Mouse (Mus musculus): ENCODE data around the gene Tmem150c.

DNA sequence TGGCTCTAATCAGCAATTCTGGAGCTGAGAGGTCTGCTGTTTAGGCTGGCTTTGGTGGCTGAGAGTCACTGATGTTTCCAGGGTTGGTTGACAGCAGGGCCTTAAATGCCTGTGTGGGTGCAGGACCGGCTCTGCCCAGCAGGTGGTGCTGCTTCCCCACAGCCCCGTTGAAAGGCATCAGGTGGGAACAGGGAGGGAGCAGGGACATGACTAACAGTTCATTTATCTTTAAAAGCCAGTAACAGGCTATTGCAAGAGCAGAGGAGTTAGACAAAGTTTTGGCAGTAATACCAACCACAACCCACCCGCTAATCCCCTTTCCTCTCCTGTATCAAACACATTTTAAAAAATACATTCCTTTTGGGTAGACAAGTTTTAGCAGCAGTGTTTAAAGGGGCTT, 89.4 kb downstream of the Tmem150c start:
- TF ChIP-seq CTCF (IDR thresholded peaks at IDR 0.05; ENCODE audit: low read depth): peak; percentile 99
- no peak for TF ChIP-seq EP300 (IDR thresholded peaks at IDR 0.05; ENCODE audit: low read depth)

Data from liver, postnatal 0 days (tissue).